ENCODE assay signal across 10 mouse cellular contexts in the genomic region with DNA sequence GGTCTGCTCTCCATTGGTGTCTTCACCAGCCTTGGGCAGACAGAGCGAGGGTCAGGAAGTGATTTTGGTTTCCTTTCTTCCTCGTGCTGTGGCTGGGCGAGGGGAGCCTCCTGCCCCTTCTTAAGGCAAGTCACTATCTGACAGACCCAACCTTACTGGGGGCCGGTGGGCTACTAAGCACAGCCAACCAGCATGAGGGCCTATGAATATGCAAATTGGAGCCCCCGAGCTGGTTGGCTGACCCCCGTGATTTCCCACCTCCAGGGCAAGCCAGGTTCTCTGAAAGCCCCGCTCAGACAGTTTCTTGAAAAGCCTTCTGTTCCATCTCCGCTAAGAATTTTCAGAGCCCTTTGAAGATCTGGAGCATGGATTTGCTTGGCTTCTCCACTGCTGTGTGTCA. TPM values are rescaled to one million over a fixed set of nuclear protein-coding genes. Genes with fewer than 3 reads are reported as not detected.
DNase-seq lines count a peak whose midpoint lies in the region; ATAC-seq and TF ChIP-seq lines count a peak whose summit lies in the region.
"Had no signal": no experiment of that assay in that cellular context is flagged by ENCODE, and none has a peak within 500 bp of the region (broad histone marks: within the 10 kb centered on the region; RNA-seq: fewer than 3 reads in every experiment).

No protein-coding gene starts in this region.

- intact Hi-C loops in gastrocnemius, postnatal 36 days (cut with DNase I): no loop called here

- H3K4me1 ChIP-seq in intestine, embryonic 14.5 days (replicated peaks; ENCODE audit: control insufficient read depth, insufficient read depth, low read length): peaks cover 11% of the 10 kb centered on the region
- 0 out of 2 replicates have a peak, but pooled peaks cover 5% of the 10 kb centered on the region for H3K4me1 ChIP-seq in intestine, postnatal 0 days (replicated peaks; ENCODE audit: control insufficient read depth, insufficient read depth, low read length)
- peaks cover 41% of the 10 kb centered on the region for H3K4me1 ChIP-seq in E14TG2a.4 (replicated peaks; ENCODE audit: low read depth, low read length)
- no peaks in the 10 kb centered on the region for H3K4me1 ChIP-seq in embryonic facial prominence, embryonic 11.5 days (ENCODE audit: control insufficient read depth, insufficient read depth, low read length)
- H3K4me1 ChIP-seq in liver, embryonic 13.5 days (replicated peaks): peaks cover 28% of the 10 kb centered on the region

- ATAC-seq in intestine, embryonic 14.5 days (replicated peaks; ENCODE audit: low FRiP score, low TSS enrichment, low read depth): no peak
- ATAC-seq in intestine, postnatal 0 days: no peak
- no peak for ATAC-seq in embryonic facial prominence, embryonic 11.5 days (replicated peaks; ENCODE audit: insufficient number of reproducible peaks, low FRiP score, low TSS enrichment, low read depth)
- ATAC-seq in liver, embryonic 13.5 days (ENCODE audit: low read depth): no peak

- no peak overlapping the region for H3K27ac ChIP-seq in intestine, embryonic 14.5 days (ENCODE audit: low read depth)
- H3K27ac ChIP-seq in intestine, postnatal 0 days (ENCODE audit: low read depth, low read length): no peak overlapping the region
- H3K27ac ChIP-seq in embryonic facial prominence, embryonic 11.5 days (replicated peaks; ENCODE audit: low read depth, low read length): no peak overlapping the region
- H3K27ac ChIP-seq in liver, embryonic 13.5 days: no peak overlapping the region
- H3K27ac ChIP-seq: layer of hippocampus, adult 2 months had no signal

- WGBS in intestine, embryonic 14.5 days: 6% methylated on average over 8 of the region's 8 CpGs
- WGBS in intestine, postnatal 0 days: 22% methylated on average over 8 of the region's 8 CpGs
- 1% methylated on average over 8 of the region's 8 CpGs for WGBS in embryonic facial prominence, embryonic 11.5 days
- WGBS in liver, embryonic 13.5 days (ENCODE audit: insufficient replicate concordance): 8% methylated on average over 8 of the region's 8 CpGs

- no peaks in the 10 kb centered on the region for H3K36me3 ChIP-seq in intestine, embryonic 14.5 days (ENCODE audit: control insufficient read depth, insufficient read depth, low read length)
- no peaks in the 10 kb centered on the region for H3K36me3 ChIP-seq in intestine, postnatal 0 days (ENCODE audit: control insufficient read depth, insufficient read depth)
- H3K36me3 ChIP-seq in E14TG2a.4 (ENCODE audit: insufficient read depth, low read length): no peaks in the 10 kb centered on the region
- no peaks in the 10 kb centered on the region for H3K36me3 ChIP-seq in embryonic facial prominence, embryonic 11.5 days (replicated peaks; ENCODE audit: control insufficient read depth, insufficient read depth, low read depth, low read length)
- no peaks in the 10 kb centered on the region for H3K36me3 ChIP-seq in liver, embryonic 13.5 days

- H3K4me3 ChIP-seq in intestine, embryonic 14.5 days (ENCODE audit: low read depth, low read length): peak overlapping the region; percentile 10; the same call in 1 of the 2 replicates
- H3K4me3 ChIP-seq in intestine, postnatal 0 days (ENCODE audit: low read depth, low read length): no peak overlapping the region
- H3K4me3 ChIP-seq in E14TG2a.4 (replicated peaks; ENCODE audit: low read length): 0 out of 2 replicates have a peak overlapping the region, but pooled peaks have one; percentile 20
- H3K4me3 ChIP-seq in embryonic facial prominence, embryonic 11.5 days (ENCODE audit: low read depth, low read length): no peak overlapping the region
- no peak overlapping the region for H3K4me3 ChIP-seq in liver, embryonic 13.5 days (replicated peaks)
- H3K4me3 ChIP-seq: layer of hippocampus, adult 2 months had no signal

- DNase-seq in intestine, embryonic 14.5 days (ENCODE audit: low spot score): no peak
- DNase-seq in embryonic facial prominence, embryonic 11.5 days (ENCODE audit: low spot score): peak; percentile 50
- DNase-seq in liver, embryonic 13.5 days: no peak
- DNase-seq in urinary bladder, postnatal 36 days (ENCODE audit: low spot score in 2 of 2): no peak
- DNase-seq in ovary, postnatal 10 days (ENCODE audit: low spot score): no peak
- no peak for DNase-seq in gastrocnemius, postnatal 36 days
- DNase-seq: spleen, adult 18-20 months had no signal

- H3K9me3 ChIP-seq in intestine, embryonic 14.5 days (ENCODE audit: control insufficient read depth, low read length): no peaks in the 10 kb centered on the region
- H3K9me3 ChIP-seq in intestine, postnatal 0 days (ENCODE audit: control insufficient read depth): no peaks in the 10 kb centered on the region
- H3K9me3 ChIP-seq in E14TG2a.4 (ENCODE audit: low read length): no peaks in the 10 kb centered on the region
- no peaks in the 10 kb centered on the region for H3K9me3 ChIP-seq in embryonic facial prominence, embryonic 11.5 days (replicated peaks; ENCODE audit: control insufficient read depth, low read length)
- no peaks in the 10 kb centered on the region for H3K9me3 ChIP-seq in liver, embryonic 13.5 days (replicated peaks)

- H3K27me3 ChIP-seq in intestine, embryonic 14.5 days (replicated peaks; ENCODE audit: control insufficient read depth, insufficient read depth, low read length): no peaks in the 10 kb centered on the region
- no peaks in the 10 kb centered on the region for H3K27me3 ChIP-seq in intestine, postnatal 0 days (replicated peaks; ENCODE audit: control insufficient read depth, insufficient read depth, low read length)
- H3K27me3 ChIP-seq in E14TG2a.4 (ENCODE audit: insufficient read depth, low read length): peaks cover 22% of the 10 kb centered on the region
- no peaks in the 10 kb centered on the region for H3K27me3 ChIP-seq in embryonic facial prominence, embryonic 11.5 days (ENCODE audit: control insufficient read depth, insufficient read depth, low read length)
- H3K27me3 ChIP-seq in liver, embryonic 13.5 days: no peaks in the 10 kb centered on the region

- H3K4me2 ChIP-seq in intestine, embryonic 14.5 days (ENCODE audit: low read length): peak overlapping the region; percentile 31
- no peak overlapping the region for H3K4me2 ChIP-seq in intestine, postnatal 0 days (replicated peaks; ENCODE audit: low read depth)
- peak overlapping the region; percentile 23 for H3K4me2 ChIP-seq in embryonic facial prominence, embryonic 11.5 days (ENCODE audit: low read depth, low read length)
- H3K4me2 ChIP-seq in liver, embryonic 13.5 days: peak overlapping the region; percentile 34; the same call in 1 of the 2 replicates

- H3K9ac ChIP-seq in intestine, embryonic 14.5 days (ENCODE audit: low read length): peak overlapping the region; percentile 3; the same call in 1 of the 2 replicates
- no peak overlapping the region for H3K9ac ChIP-seq in intestine, postnatal 0 days (ENCODE audit: low read depth, low read length)
- H3K9ac ChIP-seq in embryonic facial prominence, embryonic 11.5 days (replicated peaks; ENCODE audit: low read length): no peak overlapping the region
- no peak overlapping the region for H3K9ac ChIP-seq in liver, embryonic 13.5 days

- no peak for TF ChIP-seq CTCF in intestine, postnatal 0 days (IDR thresholded peaks at IDR 0.05; ENCODE audit: low read depth)
- no peak for TF ChIP-seq CTCF in E14TG2a.4 (conservative IDR thresholded peaks at IDR 0.05; ENCODE audit: low read length)

RNA-seq across cellular contexts. Expression of a gene that starts 4.3 kb away (rescaled TPM):
- polyA plus RNA-seq in intestine, embryonic 14.5 days (2014; fragmentation: Nextera tagmentation; extraction: Ambion mirVana): 2.2 and 2.7 TPM in 2 replicates
- 0.99 and 1.6 TPM in 2 replicates for polyA plus RNA-seq in intestine, postnatal 0 days (2015; fragmentation: Nextera tagmentation; extraction: Ambion mirVana)
- 2.9 TPM in 2 replicates for polyA plus RNA-seq in embryonic facial prominence, embryonic 11.5 days (2014; fragmentation: Nextera tagmentation; extraction: Ambion mirVana)
- 3.0 and 3.1 TPM in 2 replicates for polyA plus RNA-seq in liver, embryonic 13.5 days (2015; fragmentation: Nextera tagmentation; extraction: Ambion mirVana)
- 1 to 10 TPM; 1.1 to 2.2 TPM for total RNA-seq in gastrocnemius, postnatal 36 days (2021)

RNA-seq across cellular contexts. Expression of a gene that starts 4.3 kb away (rescaled TPM):
- polyA plus RNA-seq in intestine, embryonic 14.5 days (2014; fragmentation: Nextera tagmentation; extraction: Ambion mirVana): 110 and 115 TPM in 2 replicates
- 119 and 125 TPM in 2 replicates for polyA plus RNA-seq in intestine, postnatal 0 days (2015; fragmentation: Nextera tagmentation; extraction: Ambion mirVana)
- 91.2 and 102 TPM in 2 replicates for polyA plus RNA-seq in embryonic facial prominence, embryonic 11.5 days (2014; fragmentation: Nextera tagmentation; extraction: Ambion mirVana)
- 80.7 and 93.4 TPM in 2 replicates for polyA plus RNA-seq in liver, embryonic 13.5 days (2015; fragmentation: Nextera tagmentation; extraction: Ambion mirVana)
- 100 to 1,000 TPM; 286 to 336 TPM for total RNA-seq in gastrocnemius, postnatal 36 days (2021)

RNA-seq across cellular contexts. Expression of a gene that starts 44.8 kb away (rescaled TPM):
- polyA plus RNA-seq in intestine, embryonic 14.5 days (2014; fragmentation: Nextera tagmentation; extraction: Ambion mirVana): 2.9 TPM in 2 replicates
- 1.3 and 1.9 TPM in 2 replicates for polyA plus RNA-seq in intestine, postnatal 0 days (2015; fragmentation: Nextera tagmentation; extraction: Ambion mirVana)
- polyA plus RNA-seq in embryonic facial prominence, embryonic 11.5 days (2014; fragmentation: Nextera tagmentation; extraction: Ambion mirVana): 1.3 and 1.6 TPM in 2 replicates
- polyA plus RNA-seq in liver, embryonic 13.5 days (2015; fragmentation: Nextera tagmentation; extraction: Ambion mirVana): 0.73 and 0.74 TPM in 2 replicates
- 1 to 10 TPM in 1 of 2 experiments, under 1 TPM in 1; 0.64 to 1.1 TPM for total RNA-seq in gastrocnemius, postnatal 36 days (2021)

Comparison
In these comparisons a context has a peak if more than half of its experiments do, and no peak if none do; other contexts are left out.
1. H3K4me3 ChIP-seq: peak in intestine, embryonic 14.5 days (single experiment) and E14TG2a.4 (single experiment); none in intestine, postnatal 0 days (single experiment), embryonic facial prominence, embryonic 11.5 days (single experiment) and liver, embryonic 13.5 days (single experiment).